26 mouse cellular contexts compared by ENCODE assay signal in genomic region chr12:75837462-75837861, GRCm38 (mm10). TPM values are rescaled to one million over a fixed set of nuclear protein-coding genes. Genes with fewer than 3 reads are reported as not detected.
DNase-seq lines count a peak whose midpoint lies in the region; ATAC-seq lines count a peak whose summit lies in the region.
"Had no signal": no experiment of that assay in that cellular context is flagged by ENCODE, and none has a peak within 500 bp of the region (broad histone marks: within the 10 kb centered on the region; RNA-seq: fewer than 3 reads in every experiment).

No protein-coding gene starts in this region.

- no peak overlapping the region for H3K4me2 ChIP-seq in heart, embryonic 11.5 days
- H3K4me2 ChIP-seq: limb, embryonic 12.5 days; neural tube, embryonic 15.5 days had no signal

- H3K4me1 ChIP-seq in heart, embryonic 11.5 days (ENCODE audit: control insufficient read depth, insufficient read depth, low read length) = peaks cover 62% of the 10 kb centered on the region

- H3K27me3 ChIP-seq in heart, embryonic 11.5 days (ENCODE audit: control insufficient read depth, insufficient read depth, low read length) = no peaks in the 10 kb centered on the region
- H3K27me3 ChIP-seq: limb, embryonic 12.5 days; neural tube, embryonic 15.5 days; stomach, embryonic 15.5 days had no signal

- no peak for ATAC-seq in heart, embryonic 11.5 days (replicated peaks; ENCODE audit: insufficient number of reproducible peaks, low FRiP score, low TSS enrichment)
- ATAC-seq: forebrain, embryonic 16.5 days; hindbrain, embryonic 16.5 days; intestine, embryonic 16.5 days had no signal

- no peak overlapping the region for H3K9ac ChIP-seq in heart, embryonic 11.5 days (ENCODE audit: low read depth, low read length)
- H3K9ac ChIP-seq: limb, embryonic 12.5 days; liver, embryonic 15.5 days; lung, embryonic 14.5 days; neural tube, embryonic 15.5 days; stomach, embryonic 15.5 days had no signal

- H3K4me3 ChIP-seq in heart, embryonic 11.5 days (ENCODE audit: low read depth, low read length) = no peak overlapping the region
- H3K4me3 ChIP-seq: erythroblast, embryonic 14.5 days; limb, embryonic 12.5 days; liver, embryonic 15.5 days; neural tube, embryonic 15.5 days; stomach, embryonic 15.5 days had no signal

- H3K9me3 ChIP-seq in heart, embryonic 11.5 days (replicated peaks; ENCODE audit: control insufficient read depth, low read length) = no peaks in the 10 kb centered on the region
- H3K9me3 ChIP-seq: limb, embryonic 12.5 days; liver, embryonic 15.5 days; neural tube, embryonic 15.5 days; stomach, embryonic 15.5 days had no signal

- intact Hi-C loops in heart, postnatal 36 days (cut with DNase I) = no loop called here
- intact Hi-C loops in left cerebral cortex, postnatal 4 days (cut with DNase I) = no loop called here

- H3K27ac ChIP-seq in heart, embryonic 11.5 days (ENCODE audit: low read depth, low read length) = peak overlapping the region; percentile 41; the same call in 1 of the 2 replicates
- H3K27ac ChIP-seq: limb, embryonic 12.5 days; liver, embryonic 15.5 days; neural tube, embryonic 15.5 days had no signal

- DNase-seq in heart, postnatal 36 days = no peak
- peak; percentile 78 for DNase-seq in 416B (ENCODE audit: low read depth)
- DNase-seq in CD8-positive naive resting alpha-beta T cell, adult 2 months (ENCODE audit: low read depth in 2 of 2, low spot score in 2 of 2) = peak; percentile 13 to 46
- DNase-seq in induced T-regulatory cell, adult 2 months (ENCODE audit: low read depth) = peak; percentile 40
- no peak for DNase-seq in left cerebral cortex, postnatal 4 days
- no peak for DNase-seq in kidney, adult 9 months
- DNase-seq: adrenal gland, adult 2 months; adrenal gland, postnatal 36 days; cerebellum, adult 18-20 months; cerebellum, postnatal 10 days; gastrocnemius, adult 2 months; heart, postnatal 4 days; kidney, postnatal 14 days; midbrain, embryonic 14.5 days; right cerebral cortex, postnatal 25 days; thymus, postnatal 4 days had no signal

- WGBS in heart, embryonic 11.5 days (ENCODE audit: insufficient replicate concordance) = 73% methylated on average over 4 of the region's 4 CpGs

- no peaks in the 10 kb centered on the region for H3K36me3 ChIP-seq in heart, embryonic 11.5 days (ENCODE audit: control insufficient read depth, insufficient read depth, low read length)
- H3K36me3 ChIP-seq: limb, embryonic 12.5 days; liver, embryonic 15.5 days; neural tube, embryonic 15.5 days; stomach, embryonic 15.5 days had no signal

RNA-seq across cellular contexts. Expression of gene Syne2, which starts 19.5 kb away (rescaled TPM):
- 45.2 and 64.1 TPM in 2 replicates for polyA plus RNA-seq in heart, embryonic 11.5 days (2014; fragmentation: Nextera tagmentation; extraction: Ambion mirVana)
- 10 to 100 TPM; 33.4 to 40.0 TPM for total RNA-seq in heart, postnatal 36 days (2021)
- total RNA-seq in left cerebral cortex, postnatal 4 days (2021) = 10 to 100 TPM; 37.6 to 43.8 TPM
- polyA plus RNA-seq: erythroblast, embryonic 14.5 days had no signal

Comparison
In these comparisons a context has a peak if more than half of its experiments do, and no peak if none do; other contexts are left out.
1. DNase-seq: peak in 416B (single experiment), CD8-positive naive resting alpha-beta T cell, adult 2 months (2 of 2) and induced T-regulatory cell, adult 2 months (single experiment); none in heart, postnatal 36 days (0 of 2), left cerebral cortex, postnatal 4 days (single experiment) and kidney, adult 9 months (single experiment).